Mouse (Mus musculus): ENCODE measurements around the gene Ccdc102a.

Ccdc102a gene

GRCm38 (mm10) chr8:94922176-94922575, 4.3 kb upstream of the Ccdc102a start:
- DNase-seq (ENCODE audit: extremely low spot score): no peak

GRCm38 (mm10) chr8:94919256-94919655, 1.4 kb upstream of the Ccdc102a start:
- no peak for DNase-seq (ENCODE audit: extremely low spot score)

DNA sequence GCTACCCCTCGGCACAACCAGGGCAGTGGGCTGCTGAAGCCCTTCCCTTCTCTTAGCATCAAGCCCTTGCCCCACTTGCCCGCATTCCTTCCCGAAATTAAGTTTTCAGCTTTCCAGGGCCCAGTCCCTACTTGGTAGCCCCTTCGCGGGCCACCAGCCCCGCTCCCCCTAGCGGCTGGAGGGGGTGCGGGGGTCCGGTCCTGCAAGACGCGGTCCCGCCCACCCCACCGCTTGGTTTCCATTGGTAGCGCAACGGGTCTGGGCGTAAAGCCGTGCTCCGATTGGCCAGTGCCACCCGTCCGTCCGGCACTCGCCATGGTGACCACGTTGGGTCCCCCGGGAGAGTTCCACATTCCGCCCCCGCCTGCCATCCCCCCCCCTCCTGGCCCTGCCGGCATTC, 546 bp downstream of the Ccdc102a start:
- DNase-seq (ENCODE audit: extremely low spot score): peak; percentile 97

DNA sequence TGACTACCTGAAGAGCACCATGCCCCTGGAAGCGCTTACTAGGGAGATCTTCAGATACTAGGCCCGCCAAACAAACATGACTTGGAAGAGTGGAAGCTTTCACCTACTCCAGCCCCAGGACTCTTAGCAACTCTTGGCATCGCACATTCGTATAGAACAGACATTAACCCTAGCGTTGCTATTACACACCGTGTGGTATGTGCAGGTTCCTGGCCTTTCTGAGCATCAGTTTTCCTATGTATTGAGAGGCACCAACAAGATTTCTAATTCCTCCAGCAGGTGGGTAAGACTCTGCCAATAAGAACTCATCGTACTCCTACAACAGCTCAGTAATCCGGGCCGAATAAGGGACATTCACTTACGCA, 956 bp downstream of the Ccdc102a start:
- no peak for DNase-seq (ENCODE audit: extremely low spot score)

DNA sequence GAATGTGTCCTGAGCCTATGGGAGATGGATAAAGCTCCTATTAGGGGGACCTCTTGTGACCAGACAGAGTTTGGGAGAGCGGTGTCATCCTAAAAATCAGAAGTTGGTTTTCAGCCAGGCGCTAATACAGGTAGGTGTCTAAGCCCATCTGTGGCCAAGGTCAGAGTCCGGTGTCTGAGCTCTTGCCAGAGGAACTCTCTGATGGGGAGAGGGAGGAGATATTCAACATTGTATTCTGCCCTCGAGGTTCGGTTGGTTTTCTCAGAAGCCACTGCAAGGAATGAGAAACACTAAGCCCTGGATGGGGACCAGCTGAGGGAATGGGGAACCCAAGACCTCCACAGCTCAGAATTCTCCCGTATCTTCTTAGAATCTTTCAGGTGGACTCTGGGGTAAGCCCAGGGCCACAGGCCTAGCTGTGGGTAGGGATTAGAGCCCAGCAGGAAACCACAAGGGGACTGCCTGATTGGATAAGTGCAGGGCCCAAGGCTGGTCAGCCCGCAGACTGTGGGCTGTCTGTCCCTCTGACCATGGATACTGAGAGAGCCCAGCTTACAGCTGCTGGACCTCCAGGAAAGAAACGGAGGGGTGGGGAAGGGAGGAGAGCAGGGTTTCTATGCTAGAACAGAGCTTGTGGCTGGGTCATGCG, 1.5 kb downstream of the Ccdc102a start:
- DNase-seq (ENCODE audit: extremely low spot score): no peak

DNA sequence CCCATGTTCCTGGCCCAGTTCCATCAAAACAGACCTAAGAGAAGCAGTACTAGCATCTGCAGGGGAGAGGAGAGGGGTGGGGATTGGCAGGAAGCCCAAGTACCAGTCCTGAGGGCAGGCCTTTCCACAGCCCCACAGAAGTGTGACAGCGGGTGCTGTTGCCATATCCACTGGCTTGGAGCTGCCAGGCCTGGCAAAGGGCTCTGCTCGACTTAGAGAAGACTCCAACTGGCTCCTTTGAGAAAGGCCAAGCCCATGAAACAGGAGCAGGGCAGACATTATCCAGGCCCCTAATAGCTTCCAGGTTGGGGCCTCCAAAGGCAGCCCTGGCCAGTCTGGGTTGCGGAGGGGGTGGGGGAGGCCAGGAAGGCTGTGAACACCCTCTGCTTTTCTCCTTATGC, 3.2 kb downstream of the Ccdc102a start:
- no peak for DNase-seq (ENCODE audit: extremely low spot score)

- DNase-seq (ENCODE audit: extremely low spot score): no peak
These were observed 3.6 kb downstream of the Ccdc102a start for GRCm38 (mm10) chr8:94914256-94914655.

DNA sequence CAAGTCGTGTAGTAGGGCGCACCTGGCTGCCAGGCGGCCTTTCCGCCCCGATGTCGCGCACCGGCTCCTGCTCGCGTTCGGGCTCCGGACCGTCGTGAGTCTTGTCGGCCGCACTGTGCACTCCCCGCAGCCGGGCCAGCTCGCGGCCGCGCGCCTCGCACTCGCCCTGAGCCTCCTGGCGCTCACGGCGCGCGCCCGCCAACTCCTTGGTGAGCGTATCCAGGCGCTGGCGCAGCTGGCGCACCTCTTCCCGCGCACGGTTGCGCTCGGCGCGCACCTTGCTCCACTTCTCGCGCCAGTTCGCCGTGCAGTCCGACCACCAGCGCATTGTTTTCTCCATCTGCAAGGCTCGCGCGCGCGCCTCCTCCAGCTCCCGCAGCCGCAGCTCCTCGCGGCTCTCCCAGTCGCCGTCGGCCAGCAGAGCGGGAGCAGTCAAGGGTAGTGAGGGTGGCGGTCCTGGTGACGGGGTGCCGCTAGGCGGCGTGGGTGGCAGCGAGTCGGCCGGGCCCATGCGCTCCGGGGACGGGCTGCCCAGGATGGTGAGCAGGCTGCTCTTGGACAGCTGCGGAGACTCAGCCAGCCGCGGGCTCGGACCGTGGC, 4.7 kb downstream of the Ccdc102a start:
- DNase-seq (ENCODE audit: extremely low spot score): peak; percentile 84

DNA sequence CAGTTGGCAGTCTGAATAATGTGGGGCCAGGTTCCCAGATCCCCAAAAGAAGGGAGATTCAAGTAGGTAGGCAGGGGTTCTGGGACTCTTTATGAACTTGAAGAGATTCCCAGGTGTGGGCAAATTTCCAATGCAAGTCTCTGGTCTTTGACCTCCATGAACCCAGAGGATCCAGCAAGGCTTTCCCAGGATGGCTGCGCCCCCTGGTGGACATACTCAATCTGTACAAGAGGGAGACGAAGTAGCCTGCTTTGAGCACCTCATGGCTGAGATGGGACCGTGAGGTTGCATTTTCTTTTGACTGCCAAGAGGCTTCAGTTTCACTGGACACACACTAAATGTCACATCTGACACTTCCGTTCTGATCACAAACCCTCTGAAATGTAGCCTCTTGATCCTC, 9.1 kb downstream of the Ccdc102a start:
- DNase-seq (ENCODE audit: extremely low spot score): peak; percentile 84

GRCm38 (mm10) chr8:94907591-94908300, 10.2 kb downstream of the Ccdc102a start:
- no peak for DNase-seq (ENCODE audit: extremely low spot score)

DNA sequence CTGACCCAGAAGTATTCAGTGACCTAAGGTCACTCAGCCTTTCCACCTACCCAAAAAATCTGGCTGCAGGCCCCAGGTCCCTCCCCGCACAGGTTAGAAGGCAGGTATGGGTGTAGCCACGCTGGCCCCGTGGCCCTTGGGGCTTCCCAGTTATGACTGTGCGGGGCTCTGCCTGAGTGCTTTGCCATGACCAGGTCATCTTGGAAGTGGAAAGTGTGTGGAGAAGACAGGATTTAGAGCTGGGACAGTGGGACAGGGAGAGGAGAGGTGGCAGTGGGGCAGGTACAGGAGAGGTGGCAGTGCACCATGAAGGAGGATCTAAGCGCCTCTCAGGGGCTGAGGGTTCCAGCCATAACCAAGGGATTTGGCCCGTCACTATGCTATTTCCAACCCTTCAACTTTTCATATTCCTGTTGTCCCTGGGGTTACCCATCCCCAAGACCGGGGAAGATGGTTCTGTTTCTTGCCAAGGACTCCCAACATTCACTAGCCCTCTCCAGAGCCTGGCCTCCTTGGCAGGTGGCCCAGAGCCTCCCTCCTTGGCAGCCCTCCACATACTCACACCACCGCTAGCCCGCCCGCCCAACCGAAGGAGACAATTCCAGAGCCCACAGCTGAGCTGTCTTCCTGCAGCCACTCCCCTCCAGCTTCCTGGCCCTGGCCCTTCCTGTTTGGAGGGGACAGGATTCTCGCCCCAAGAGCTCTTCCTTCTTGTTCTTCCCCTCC, 13.3 kb downstream of the Ccdc102a start:
- DNase-seq (ENCODE audit: extremely low spot score): no peak

GRCm38 (mm10) chr8:94903709-94904108, 14.2 kb downstream of the Ccdc102a start:
- no peak for DNase-seq (ENCODE audit: extremely low spot score)

GRCm38 (mm10) chr8:94901031-94901430, 16.9 kb downstream of the Ccdc102a start:
- DNase-seq (ENCODE audit: extremely low spot score): peak; percentile 70

DNA sequence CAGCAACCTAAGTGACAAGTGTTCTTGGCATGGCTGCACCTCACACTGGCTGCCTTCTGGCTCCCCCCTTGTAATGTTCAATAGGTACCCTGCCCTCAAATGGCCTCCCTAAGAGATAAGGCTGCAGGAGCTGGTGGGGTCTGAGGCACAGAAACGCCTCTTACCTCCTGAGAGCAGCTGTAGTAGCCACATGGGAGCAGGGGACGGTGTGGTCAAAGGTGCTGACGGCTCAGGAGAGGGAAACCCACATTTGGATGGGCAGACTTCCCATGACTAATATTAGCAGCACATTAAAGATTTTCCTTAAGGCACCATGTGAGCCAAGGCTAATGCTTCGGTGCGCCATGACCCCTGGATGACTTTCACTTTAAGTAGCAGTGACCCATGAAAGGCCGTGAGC, 17.3 kb downstream of the Ccdc102a start:
- no peak for DNase-seq (ENCODE audit: extremely low spot score)

- DNase-seq (ENCODE audit: extremely low spot score): peak; percentile 53
These were observed 18.6 kb downstream of the Ccdc102a start for GRCm38 (mm10) chr8:94899262-94899661.

DNA sequence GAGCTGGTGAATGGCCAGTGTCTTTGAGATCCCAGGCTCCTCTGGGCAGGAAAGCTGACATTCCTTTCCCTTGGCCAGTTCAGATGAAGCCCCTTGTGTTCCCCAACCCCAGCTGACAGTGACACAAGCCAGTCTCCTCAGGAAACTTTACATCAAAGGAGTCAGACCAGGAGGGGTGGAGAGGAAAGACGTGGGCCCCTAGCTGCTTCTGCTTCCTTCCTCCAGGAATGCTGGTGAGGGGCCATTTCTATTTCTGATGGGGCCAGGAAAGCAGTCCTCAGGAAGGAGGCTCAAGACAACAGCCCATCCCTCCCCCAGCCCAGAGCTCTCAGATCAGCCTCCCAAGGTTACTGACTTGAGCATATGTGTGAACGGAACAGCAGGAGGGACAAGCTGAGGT, 25.0 kb downstream of the Ccdc102a start:
- no peak for DNase-seq (ENCODE audit: extremely low spot score)

GRCm38 (mm10) chr8:94888383-94889036, 29.4 kb downstream of the Ccdc102a start:
- DNase-seq (ENCODE audit: extremely low spot score): no peak

DNA sequence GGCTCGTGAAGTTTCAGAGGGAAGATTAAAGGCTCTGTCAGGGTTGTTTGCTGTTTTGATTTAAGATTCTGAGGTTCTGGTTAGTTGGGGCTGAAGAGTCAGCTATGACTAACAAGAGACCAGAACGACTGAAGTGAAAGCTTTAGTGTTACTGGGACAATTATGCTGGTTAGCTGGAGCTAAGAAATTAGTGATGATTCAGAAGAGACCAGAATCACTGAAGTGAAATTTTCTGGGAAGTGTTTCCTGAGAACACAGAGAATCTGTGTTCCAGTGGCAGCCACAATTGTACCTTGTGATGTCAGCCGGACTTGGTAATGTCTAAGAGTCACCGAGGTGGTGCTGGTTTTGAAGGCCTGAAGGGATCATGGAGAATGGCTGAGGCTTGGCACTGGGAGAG, 37.2 kb downstream of the Ccdc102a start:
- DNase-seq (ENCODE audit: extremely low spot score): no peak

GRCm38 (mm10) chr8:94876820-94877219, 41.1 kb downstream of the Ccdc102a start:
- DNase-seq (ENCODE audit: extremely low spot score): no peak

DNA sequence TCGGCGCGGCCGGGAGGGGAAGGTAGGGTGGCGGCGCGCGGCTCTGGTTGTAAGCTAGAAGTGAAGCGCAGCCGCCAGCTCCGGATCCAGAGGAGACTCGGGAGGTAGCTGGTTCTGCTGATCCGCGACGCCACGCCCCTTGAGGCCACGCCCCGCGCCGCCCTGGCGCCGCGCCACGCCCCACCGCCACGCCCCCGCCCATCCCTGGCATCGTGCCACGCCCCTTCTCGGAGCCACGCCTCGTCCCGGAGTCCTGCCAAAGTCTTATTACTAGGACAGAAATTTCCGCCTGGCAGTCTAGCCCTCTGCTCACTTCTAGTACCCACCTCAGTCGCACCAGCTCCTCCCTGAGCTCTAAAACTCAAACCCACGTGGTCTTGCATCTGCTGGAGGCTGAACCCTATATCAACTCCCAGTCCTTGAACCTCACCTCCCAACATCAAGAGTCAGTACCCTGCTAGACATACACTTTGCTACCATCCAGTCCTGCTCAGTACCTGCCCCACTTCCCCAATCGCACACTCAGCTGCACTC, 41.6 kb downstream of the Ccdc102a start, which contains the start of gene Dok4:
Gene Dok4 (minus strand): TSS at position 134 of the 534 bp plus-strand sequence.
- DNase-seq (ENCODE audit: extremely low spot score): peak; percentile 96

- DNase-seq (ENCODE audit: extremely low spot score): no peak
These were observed 42.1 kb downstream of the Ccdc102a start for GRCm38 (mm10) chr8:94875871-94876150.

All from embryo, embryonic 9.5 days (tissue).